Mouse (Mus musculus) heart, postnatal 0 days (tissue): ENCODE measurements at regions not wholly inside any gene's neighbourhood (a gene's known extent, or its start where the extent isn't known, plus 50 kb on each side); places are given as distances from the start of the nearest gene placed in this dataset.
"Not testable (repeated sequence)": the region's sequence is repeated elsewhere in the genome, so short reads cannot be mapped to it uniquely, and the experiment has no call there.

Experiments used
- ATAC-seq: fragments of 200-750 bp; cut with Nextera tagmentation; 2 replicates; pipeline ENCODE4 v1.8.0; 2017; ENCODE audit warnings: low read depth, moderate number of reproducible peaks, moderate library complexity; ENCODE audit not compliant: insufficient read depth
- DNase-seq: peaks from one replicate; pipeline ENCODE4 v3.0.0-alpha.2; 2016; ENCODE audit warnings: low spot score
- H3K27ac ChIP-seq: fragments of 300-500 bp; sonication (generic); 2 replicates; pipeline ENCODE4 v1.5.1; 2014; ENCODE audit warnings: low read depth, mild to moderate bottlenecking
- H3K27me3 ChIP-seq: fragments of 300-500 bp; sonication (generic); 2 replicates; pipeline ENCODE4 v1.6.1; 2014; ENCODE audit warnings: low read length, mixed read lengths; ENCODE audit not compliant: control insufficient read depth, insufficient read depth
- H3K36me3 ChIP-seq: fragments of 300-500 bp; sonication (generic); replicated peaks from 2 replicates; pipeline ENCODE4 v1.6.1; 2014; ENCODE audit warnings: low read length, mixed read lengths; ENCODE audit not compliant: control insufficient read depth, insufficient read depth
- H3K4me1 ChIP-seq: fragments of 300-500 bp; sonication (generic); 2 replicates; pipeline ENCODE4 v1.6.1; 2014; ENCODE audit warnings: antibody characterized with exemption; ENCODE audit not compliant: control insufficient read depth, insufficient read depth
- H3K4me2 ChIP-seq: fragments of 300-500 bp; sonication (generic); 2 replicates; pipeline ENCODE4 v1.6.1; 2014; ENCODE audit warnings: low read depth, mild to moderate bottlenecking, low read length, moderate library complexity
- H3K4me3 ChIP-seq: fragments of 300-500 bp; sonication (generic); 2 replicates; pipeline ENCODE4 v1.5.1; 2014; ENCODE audit warnings: low read depth, low read length
- H3K9ac ChIP-seq: fragments of 300-500 bp; sonication (generic); replicated peaks from 2 replicates; pipeline ENCODE4 v1.6.1; 2014; ENCODE audit warnings: low read depth, low read length, mixed read lengths
- H3K9me3 ChIP-seq: fragments of 300-500 bp; sonication (generic); replicated peaks from 2 replicates; pipeline ENCODE4 v1.6.1; 2016; ENCODE audit warnings: low read length; ENCODE audit not compliant: control insufficient read depth
- CTCF ChIP-seq: IDR thresholded peaks from 2 replicates; pipeline ENCODE4 v1.5.1; 2016; ENCODE audit warnings: antibody characterized with exemption, control low read depth, low read depth
- EP300 ChIP-seq: IDR thresholded peaks from 2 replicates; pipeline ENCODE4 v1.6.1; 2016; ENCODE audit warnings: antibody characterized with exemption, low read depth
- WGBS: fragments of 180-500 bp; shearing (Covaris S2); extraction: QIAGEN DNeasy Blood & Tissue Kit; methylation state at CpG from one replicate; pipeline ENCODE4 v1.1.7; 2014; 5-methylcytosine and 5-hydroxymethylcytosine counted together

GRCm38 (mm10) chr2:78537574-78537973, 330.4 kb upstream of the Ube2e3 start:
- TF ChIP-seq CTCF (no peak), EP300 (no peak)
- Histone ChIP-seq H3K27ac (no peak overlapping the region), H3K9ac (no peak overlapping the region), H3K27me3 (no peaks in the 10 kb centered on the region), H3K9me3 (no peaks in the 10 kb centered on the region; the same call in 1 of the 2 replicates), H3K4me1 (no peaks in the 10 kb centered on the region; the same call in 1 of the 2 replicates), H3K4me2 (no peak overlapping the region), H3K36me3 (no peaks in the 10 kb centered on the region), H3K4me3 (no peak overlapping the region)
- ATAC-seq: no peak
- WGBS: 72% methylated on average over 2 of the region's 2 CpGs
- no peak for DNase-seq

GRCm38 (mm10) chr2:78533881-78534280, 334.0 kb upstream of the Ube2e3 start:
- H3K36me3 ChIP-seq, H3K4me2 ChIP-seq, ATAC-seq, H3K4me3 ChIP-seq, H3K9me3 ChIP-seq, H3K4me1 ChIP-seq, H3K27ac ChIP-seq, DNase-seq, H3K9ac ChIP-seq, H3K27me3 ChIP-seq: not testable (repeated sequence)
- 96% methylated on average over 5 of the region's 5 CpGs for WGBS

- H3K4me2 ChIP-seq: no peak overlapping the region
- H3K9me3 ChIP-seq: no peaks in the 10 kb centered on the region; the same call in 1 of the 2 replicates
- DNase-seq: no peak
- no peak overlapping the region for H3K4me3 ChIP-seq
- no peaks in the 10 kb centered on the region for H3K27me3 ChIP-seq
- ATAC-seq: no peak
- H3K9ac ChIP-seq: no peak overlapping the region
- no peak overlapping the region for H3K27ac ChIP-seq
- H3K36me3 ChIP-seq: no peaks in the 10 kb centered on the region
- 14% methylated on average over 2 of the region's 2 CpGs for WGBS
- no peaks in the 10 kb centered on the region for H3K4me1 ChIP-seq
- TF ChIP-seq EP300 (no peak), CTCF (no peak)
Observed at GRCm38 (mm10) chr2:78530535-78530934, 337.4 kb upstream of the Ube2e3 start.

- Histone ChIP-seq H3K36me3 (no peaks in the 10 kb centered on the region), H3K27me3 (no peaks in the 10 kb centered on the region), H3K9me3 (no peaks in the 10 kb centered on the region), H3K9ac (no peak overlapping the region), H3K4me3 (no peak overlapping the region), H3K4me1 (no peaks in the 10 kb centered on the region), H3K4me2 (no peak overlapping the region), H3K27ac (no peak overlapping the region)
- no peak for DNase-seq
- TF ChIP-seq CTCF: no peak
- TF ChIP-seq EP300: no peak
- WGBS: 76% methylated on average over 4 of the region's 4 CpGs
- ATAC-seq: no peak
Observed at GRCm38 (mm10) chr2:78520258-78521023, 347.5 kb upstream of the Ube2e3 start.

GRCm38 (mm10) chr2:78493115-78493514, 374.8 kb upstream of the Ube2e3 start:
- Histone ChIP-seq H3K4me3 (no peak overlapping the region), H3K9me3 (no peaks in the 10 kb centered on the region), H3K9ac (no peak overlapping the region), H3K27me3 (no peaks in the 10 kb centered on the region), H3K36me3 (no peaks in the 10 kb centered on the region), H3K27ac (no peak overlapping the region), H3K4me2 (no peak overlapping the region), H3K4me1 (no peaks in the 10 kb centered on the region)
- DNase-seq (no peak), ATAC-seq (no peak)
- TF ChIP-seq CTCF (no peak), EP300 (no peak)

- WGBS: 70% methylated on average over 4 of the region's 4 CpGs
- no peak overlapping the region for H3K27ac ChIP-seq
- no peak overlapping the region for H3K4me2 ChIP-seq
- no peak overlapping the region for H3K9ac ChIP-seq
- TF ChIP-seq EP300 (no peak), CTCF (no peak)
- no peaks in the 10 kb centered on the region for H3K36me3 ChIP-seq
- no peaks in the 10 kb centered on the region for H3K27me3 ChIP-seq
- no peak overlapping the region for H3K4me3 ChIP-seq
- DNase-seq (no peak), ATAC-seq (no peak)
- no peaks in the 10 kb centered on the region for H3K4me1 ChIP-seq
- no peaks in the 10 kb centered on the region for H3K9me3 ChIP-seq
Observed at GRCm38 (mm10) chr2:78480036-78480435, 387.9 kb upstream of the Ube2e3 start.
